Mouse (Mus musculus) hindbrain, embryonic 11.5 days (tissue): ENCODE measurements at regions not wholly inside any gene's neighbourhood (a gene's known extent, or its start where the extent isn't known, plus 50 kb on each side); places are given as distances from the start of the nearest gene placed in this dataset.
"Not testable (repeated sequence)": the region's sequence is repeated elsewhere in the genome, so short reads cannot be mapped to it uniquely, and the experiment has no call there.

Source experiments
- ATAC-seq: fragments of 200-750 bp; cut with Nextera tagmentation; 2 replicates; pipeline ENCODE4 v1.8.0; 2017; ENCODE audit warnings: mild to moderate bottlenecking, moderate TSS enrichment, moderate library complexity; ENCODE audit not compliant: low FRiP score
- DNase-seq: peaks from one replicate; pipeline ENCODE4 v3.0.0-alpha.2; 2015; ENCODE audit warnings: low spot score
- H3K27ac ChIP-seq: fragments of 300-500 bp; sonication (generic); 2 replicates; pipeline ENCODE4 v1.5.1; 2014; ENCODE audit warnings: mild to moderate bottlenecking, low read depth, low read length
- H3K27me3 ChIP-seq: fragments of 300-500 bp; sonication (generic); 2 replicates; pipeline ENCODE4 v1.6.1; 2014; ENCODE audit warnings: mild to moderate bottlenecking, low read length, moderate library complexity, mixed read lengths; ENCODE audit not compliant: control insufficient read depth, insufficient read depth
- H3K36me3 ChIP-seq: fragments of 300-500 bp; sonication (generic); 2 replicates; pipeline ENCODE4 v1.6.1; 2014; ENCODE audit warnings: mild to moderate bottlenecking, low read length, moderate library complexity, mixed read lengths; ENCODE audit not compliant: control insufficient read depth, insufficient read depth
- H3K4me1 ChIP-seq: fragments of 300-500 bp; sonication (generic); replicated peaks from 2 replicates; pipeline ENCODE4 v1.6.1; 2014; ENCODE audit warnings: low read length, mixed read lengths; ENCODE audit not compliant: control insufficient read depth, insufficient read depth
- H3K4me2 ChIP-seq: fragments of 300-500 bp; sonication (generic); replicated peaks from 2 replicates; pipeline ENCODE4 v1.6.1; 2014; ENCODE audit warnings: mild to moderate bottlenecking, low read depth, low read length
- H3K4me3 ChIP-seq: fragments of 300-500 bp; sonication (generic); 2 replicates; pipeline ENCODE4 v1.5.1; 2014; ENCODE audit warnings: low read depth, low read length
- H3K9ac ChIP-seq: fragments of 300-500 bp; sonication (generic); 2 replicates; pipeline ENCODE4 v1.6.1; 2014; ENCODE audit warnings: low read depth, low read length
- H3K9me3 ChIP-seq: fragments of 300-500 bp; sonication (generic); 2 replicates; pipeline ENCODE4 v1.6.1; 2016; ENCODE audit warnings: low read length; ENCODE audit not compliant: control insufficient read depth
- WGBS: fragments of 180-500 bp; shearing (Covaris S2); extraction: QIAGEN DNeasy Blood & Tissue Kit; methylation state at CpG from one replicate; pipeline ENCODE4 v1.1.7; 2014; 5-methylcytosine and 5-hydroxymethylcytosine counted together

DNA sequence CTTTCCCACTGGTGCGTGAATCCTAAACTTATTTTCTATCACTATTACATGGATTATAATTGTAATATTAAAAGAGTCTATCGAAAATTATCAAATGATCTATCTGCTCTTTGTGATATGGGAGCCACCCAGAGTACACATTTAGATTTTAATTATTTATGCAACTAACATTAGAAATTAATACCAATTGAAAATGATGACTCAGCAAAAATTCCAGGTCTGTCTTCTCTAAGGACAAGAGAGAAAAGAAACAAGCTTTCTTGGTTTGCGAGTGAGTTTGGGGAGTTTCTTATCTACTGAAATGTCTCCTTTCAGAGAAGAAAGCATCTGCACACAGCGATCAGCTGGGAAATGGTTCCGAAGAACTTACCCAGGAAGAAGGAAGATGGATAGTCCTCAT, 219.4 kb downstream of the Prr30 start:
- no peak overlapping the region for H3K4me3 ChIP-seq
- no peaks in the 10 kb centered on the region for H3K27me3 ChIP-seq
- H3K4me2 ChIP-seq = no peak overlapping the region
- ATAC-seq (no peak), DNase-seq (no peak)
- 89% methylated on average over 5 of the region's 5 CpGs for WGBS
- no peaks in the 10 kb centered on the region for H3K36me3 ChIP-seq
- no peak overlapping the region for H3K9ac ChIP-seq
- H3K27ac ChIP-seq = no peak overlapping the region
- no peaks in the 10 kb centered on the region for H3K9me3 ChIP-seq
- H3K4me1 ChIP-seq = no peaks in the 10 kb centered on the region

DNA sequence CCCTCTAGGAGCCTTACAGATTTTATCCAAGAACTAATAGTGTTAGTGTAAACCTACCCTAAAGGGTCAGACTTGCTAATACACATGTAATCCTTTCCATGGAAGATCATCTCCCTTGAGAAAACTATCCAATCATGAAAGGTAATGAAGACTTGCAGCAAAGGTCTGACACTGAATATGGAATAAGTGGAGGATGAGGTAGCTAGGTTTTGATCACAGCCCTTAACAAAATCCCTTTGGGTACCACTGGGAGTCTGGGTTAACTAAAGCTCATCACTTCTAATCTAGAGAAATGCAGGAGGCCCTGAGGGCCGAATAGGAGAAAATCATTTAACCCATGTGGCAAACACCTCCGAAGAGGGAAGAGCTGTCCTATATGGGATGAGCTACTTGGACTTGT, 221.6 kb downstream of the Prr30 start:
- Histone ChIP-seq H3K36me3 (no peaks in the 10 kb centered on the region), H3K4me1 (no peaks in the 10 kb centered on the region), H3K4me2 (no peak overlapping the region), H3K27ac (no peak overlapping the region), H3K9me3 (no peaks in the 10 kb centered on the region), H3K9ac (no peak overlapping the region), H3K27me3 (no peaks in the 10 kb centered on the region), H3K4me3 (no peak overlapping the region)
- DNase-seq (no peak), ATAC-seq (no peak)
- WGBS = 85% methylated on average over 2 of the region's 2 CpGs

DNA sequence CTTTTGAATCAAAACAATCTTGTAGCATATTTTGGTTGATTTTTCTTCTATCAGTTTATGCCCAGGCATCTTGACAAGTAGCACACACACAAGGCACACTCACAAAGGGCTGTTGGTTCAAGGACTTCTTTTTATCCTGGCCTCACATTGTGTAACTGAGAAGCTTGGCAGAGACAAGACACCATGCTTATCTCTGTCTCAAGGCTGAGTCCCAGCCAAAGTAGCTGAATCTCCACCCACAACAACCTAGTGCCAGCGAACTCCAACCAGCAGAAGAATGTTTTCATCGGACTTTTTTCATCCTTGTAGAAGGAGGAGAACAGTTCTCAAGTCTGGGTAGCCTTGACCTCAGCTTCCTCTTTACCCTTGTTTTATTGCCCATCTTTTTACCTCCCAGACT, 229.2 kb downstream of the Prr30 start:
- Histone ChIP-seq H3K4me3 (no peak overlapping the region), H3K27me3 (no peaks in the 10 kb centered on the region), H3K9me3 (no peaks in the 10 kb centered on the region), H3K4me1 (no peaks in the 10 kb centered on the region), H3K4me2 (no peak overlapping the region), H3K36me3 (no peaks in the 10 kb centered on the region), H3K9ac (no peak overlapping the region), H3K27ac (no peak overlapping the region)
- WGBS = 93% methylated on average over 2 of the region's 2 CpGs
- ATAC-seq = no peak
- DNase-seq = no peak

DNA sequence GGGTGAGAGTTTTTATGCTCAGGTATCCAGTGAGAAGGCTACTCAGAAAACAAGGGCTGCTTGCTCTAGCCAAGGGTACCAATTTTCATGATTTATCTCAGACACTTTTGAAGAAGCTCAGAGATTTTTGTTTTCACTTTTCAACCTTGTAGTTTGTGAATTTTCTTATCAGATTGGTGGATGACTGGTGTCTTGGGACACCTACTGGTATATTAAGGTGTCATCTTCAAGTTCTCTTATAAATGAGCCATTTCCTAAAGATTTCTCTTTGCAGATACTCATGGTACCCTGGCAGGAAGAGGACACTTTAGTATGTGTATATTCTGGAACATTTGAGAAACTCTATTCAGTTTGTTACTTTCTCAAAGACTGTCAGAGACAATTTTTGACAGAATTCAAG, 239.9 kb downstream of the Prr30 start:
- Histone ChIP-seq H3K4me3 (no peak overlapping the region), H3K9ac (no peak overlapping the region), H3K27ac (no peak overlapping the region), H3K27me3 (no peaks in the 10 kb centered on the region), H3K9me3 (no peaks in the 10 kb centered on the region), H3K4me1 (no peaks in the 10 kb centered on the region), H3K4me2 (no peak overlapping the region), H3K36me3 (no peaks in the 10 kb centered on the region)
- ATAC-seq = no peak
- no peak for DNase-seq

DNA sequence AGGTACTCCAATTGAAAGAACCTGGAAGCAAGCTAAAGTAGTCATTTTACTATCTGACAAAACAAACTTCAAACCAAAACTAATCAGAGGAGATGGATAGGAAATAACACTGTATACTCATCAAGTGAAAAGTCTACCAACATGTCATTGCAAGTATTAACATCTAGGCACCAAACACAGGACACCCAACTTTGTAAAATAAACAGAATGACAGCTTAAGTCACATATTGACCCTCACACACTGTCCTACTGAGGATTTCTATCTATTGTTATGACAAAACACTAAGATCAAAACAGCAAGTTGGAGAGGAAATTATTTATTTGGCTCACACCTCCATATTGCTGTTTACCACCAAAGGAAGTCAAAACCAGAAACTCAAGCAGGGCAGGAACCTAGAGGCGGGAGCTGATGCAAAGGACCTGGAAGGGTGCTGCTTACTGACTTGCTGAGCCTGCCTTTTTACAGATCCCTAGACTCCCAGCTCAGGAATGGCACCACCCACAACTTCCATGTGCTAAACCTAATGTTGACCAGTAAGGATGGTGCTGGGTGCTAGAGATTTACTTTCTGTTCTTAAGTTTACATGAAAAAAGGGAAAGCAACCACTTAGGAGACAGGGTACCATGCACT, 244.2 kb downstream of the Prr30 start:
- Histone ChIP-seq H3K27me3 (no peaks in the 10 kb centered on the region), H3K9ac (no peak overlapping the region), H3K4me1 (no peaks in the 10 kb centered on the region), H3K9me3 (no peaks in the 10 kb centered on the region), H3K27ac (no peak overlapping the region), H3K36me3 (no peaks in the 10 kb centered on the region), H3K4me2 (no peak overlapping the region), H3K4me3 (no peak overlapping the region)
- 82% methylated on average over 1 of the region's 1 CpGs for whole genome bisulfite sequencing
- DNase-seq = no peak
- no peak for ATAC-seq

DNA sequence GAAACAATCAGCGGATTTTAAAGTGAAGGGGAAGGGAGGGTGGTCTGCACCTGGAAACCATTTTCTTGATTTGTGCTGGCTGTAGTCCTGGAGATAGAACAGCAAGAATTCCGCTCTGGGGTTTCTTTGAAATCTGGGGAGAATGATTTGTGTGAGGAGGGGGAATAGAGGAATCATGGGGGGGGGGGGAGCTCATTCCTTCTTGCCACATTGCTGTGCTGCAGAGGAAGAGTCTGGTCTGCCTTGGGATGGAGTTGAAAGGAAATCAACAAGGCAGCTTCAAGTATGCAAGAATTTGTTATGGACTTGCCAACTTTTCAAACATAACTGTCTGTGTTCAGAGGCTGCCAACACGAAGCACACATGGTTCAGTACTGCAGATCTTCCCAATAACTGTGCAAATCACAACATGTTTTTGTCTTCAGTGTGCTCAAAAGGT, 249.4 kb downstream of the Prr30 start:
- Histone ChIP-seq H3K4me1 (no peaks in the 10 kb centered on the region), H3K4me3 (no peak overlapping the region), H3K36me3 (no peaks in the 10 kb centered on the region), H3K27ac (no peak overlapping the region), H3K9ac (no peak overlapping the region), H3K9me3 (no peaks in the 10 kb centered on the region), H3K4me2 (no peak overlapping the region), H3K27me3 (no peaks in the 10 kb centered on the region)
- ATAC-seq (no peak), DNase-seq (peak; percentile 2)
- 59% methylated on average over 3 of the region's 3 CpGs for WGBS

DNA sequence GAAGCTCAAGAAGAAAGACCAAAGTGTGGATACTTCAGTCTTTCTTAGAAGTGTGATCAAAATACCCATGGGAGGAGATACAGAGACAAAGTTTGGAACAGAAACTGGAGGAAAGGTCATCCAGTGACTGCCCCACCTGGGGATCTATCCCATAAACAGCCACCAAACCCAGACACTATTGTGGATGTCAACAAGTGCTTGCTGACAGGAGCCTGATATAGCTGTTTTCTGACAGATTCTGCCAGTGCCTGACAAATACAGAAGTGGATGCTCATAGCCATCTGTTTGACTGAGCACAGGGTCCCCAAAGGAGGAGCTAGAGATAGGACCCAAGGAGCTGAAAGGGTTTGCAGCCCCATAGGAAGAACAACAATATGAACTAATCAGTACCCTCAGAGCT, 252.5 kb downstream of the Prr30 start:
- H3K27me3 ChIP-seq, ATAC-seq, H3K9me3 ChIP-seq, H3K4me3 ChIP-seq, H3K36me3 ChIP-seq, H3K9ac ChIP-seq, H3K4me1 ChIP-seq, H3K4me2 ChIP-seq, DNase-seq, H3K27ac ChIP-seq: not testable (repeated sequence)

DNA sequence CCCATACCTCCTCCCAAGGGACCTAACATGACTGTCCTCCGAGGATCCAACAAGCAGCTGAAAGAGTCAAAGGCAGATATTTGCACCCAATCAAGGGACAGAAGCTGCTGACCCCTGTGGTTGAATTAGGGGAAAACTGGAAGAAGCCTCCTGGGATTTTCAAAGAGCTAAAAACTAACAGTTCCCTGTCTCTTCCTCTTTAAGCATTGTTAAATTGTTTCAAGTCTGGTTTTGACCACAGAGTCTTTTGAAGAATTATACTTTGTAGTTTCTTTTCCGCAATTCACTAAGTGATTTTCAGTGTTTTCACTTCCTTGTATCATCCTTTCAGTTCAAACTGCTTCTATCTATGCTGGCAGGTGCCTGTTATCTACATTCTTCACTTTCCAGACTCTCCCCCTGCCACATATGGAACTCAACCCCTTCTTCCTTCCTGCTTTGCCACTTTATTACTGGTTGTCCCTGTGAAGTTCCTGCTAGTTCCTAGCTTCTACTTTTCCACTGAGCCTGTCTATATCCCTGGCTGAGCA, 262.7 kb downstream of the Prr30 start:
- DNase-seq = no peak
- 81% methylated on average over 2 of the region's 2 CpGs for WGBS

DNA sequence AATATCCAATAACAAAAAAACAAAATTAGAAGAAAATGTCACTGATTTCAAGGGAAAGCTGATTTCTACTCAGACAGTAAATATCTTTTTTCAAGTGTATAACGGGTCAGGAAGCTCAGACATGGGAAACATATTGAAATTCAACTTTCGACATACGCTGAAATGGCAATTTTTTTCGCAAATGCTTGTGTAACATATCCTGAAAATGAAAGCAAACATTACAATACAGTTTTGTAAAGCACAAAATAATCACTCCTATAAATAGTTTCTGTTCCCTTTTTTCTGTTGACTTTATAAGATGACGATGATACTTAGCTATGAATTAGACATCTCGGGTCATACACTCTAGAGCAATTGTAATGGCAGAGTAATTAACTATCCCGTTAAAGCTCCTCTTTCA, 265.6 kb downstream of the Prr30 start:
- 94% methylated on average over 7 of the region's 7 CpGs for WGBS

More for the DNA sequence above, 262.7 kb downstream of the Prr30 start:
- H3K9me3 ChIP-seq = no peaks in the 10 kb centered on the region
- H3K4me2 ChIP-seq = no peak overlapping the region
- H3K9ac ChIP-seq = no peak overlapping the region
- H3K36me3 ChIP-seq = no peaks in the 10 kb centered on the region
- H3K4me3 ChIP-seq = no peak overlapping the region
- H3K4me1 ChIP-seq = no peaks in the 10 kb centered on the region
- H3K27me3 ChIP-seq = no peaks in the 10 kb centered on the region
- ATAC-seq = no peak
- no peak overlapping the region for H3K27ac ChIP-seq

More for the DNA sequence above, 265.6 kb downstream of the Prr30 start:
- no peaks in the 10 kb centered on the region for H3K27me3 ChIP-seq
- H3K4me2 ChIP-seq = no peak overlapping the region
- H3K9me3 ChIP-seq = no peaks in the 10 kb centered on the region
- no peak overlapping the region for H3K9ac ChIP-seq
- no peak for ATAC-seq
- DNase-seq = no peak
- no peaks in the 10 kb centered on the region for H3K36me3 ChIP-seq
- no peak overlapping the region for H3K4me3 ChIP-seq
- H3K4me1 ChIP-seq = no peaks in the 10 kb centered on the region
- no peak overlapping the region for H3K27ac ChIP-seq
